Mouse (Mus musculus): Measurements from ENCODE around the gene Gm26620. TPM values are rescaled to one million over a fixed set of nuclear protein-coding genes. Genes with fewer than 3 reads are reported as not detected.

Gm26620 gene
- polyA plus RNA-seq, 1 experiment from 2014 or later, result not detected

- no peaks in the 10 kb centered on the region for H3K9me3 ChIP-seq (ENCODE audit: control insufficient read depth, low read length)
- H3K4me3 ChIP-seq (ENCODE audit: control insufficient read depth in 1 of 2, insufficient read depth in 1 of 2, low read depth in 1 of 2, low read length in 2 of 2), result no peak overlapping the region
- H3K27ac ChIP-seq (replicated peaks in 1 of 2; ENCODE audit: control insufficient read depth in 1 of 2, insufficient read depth in 1 of 2, low read depth in 2 of 2, low read length in 2 of 2), result no peak overlapping the region
- ATAC-seq (ENCODE audit: insufficient number of reproducible peaks, insufficient read depth, low FRiP score, low read depth), result no peak
- WGBS, result 40% methylated on average over 2 of the region's 2 CpGs
- H3K36me3 ChIP-seq (ENCODE audit: control insufficient read depth, insufficient read depth, low read length), result no peaks in the 10 kb centered on the region
- H3K4me1 ChIP-seq (ENCODE audit: control insufficient read depth in 2 of 2, insufficient read depth in 2 of 2, low read length in 2 of 2), result no peaks in the 10 kb centered on the region; a peak in 1 of 4 replicates
- H3K27me3 ChIP-seq (ENCODE audit: control insufficient read depth, insufficient read depth, low read length), result peaks cover under 1% of the 10 kb centered on the region; the same call in 1 of the 2 replicates
- H3K9ac ChIP-seq (ENCODE audit: low read length), result no peak overlapping the region
- H3K4me2 ChIP-seq (ENCODE audit: low read length), result no peak overlapping the region
These were observed 6.8 kb downstream of the Gm26620 start for GRCm38 (mm10) chr1:170891646-170892045.

- Histone ChIP-seq H3K4me2 (ENCODE audit: low read length) (no peak overlapping the region), H3K4me3 (ENCODE audit: control insufficient read depth in 1 of 2, insufficient read depth in 1 of 2, low read depth in 1 of 2, low read length in 2 of 2) (no peak overlapping the region), H3K9ac (ENCODE audit: low read length) (no peak overlapping the region), H3K9me3 (ENCODE audit: control insufficient read depth, low read length) (no peaks in the 10 kb centered on the region), H3K36me3 (ENCODE audit: control insufficient read depth, insufficient read depth, low read length) (no peaks in the 10 kb centered on the region), H3K27ac (replicated peaks in 1 of 2; ENCODE audit: control insufficient read depth in 1 of 2, insufficient read depth in 1 of 2, low read depth in 2 of 2, low read length in 2 of 2) (no peak overlapping the region), H3K27me3 (ENCODE audit: control insufficient read depth, insufficient read depth, low read length) (peaks cover 7% of the 10 kb centered on the region), H3K4me1 (ENCODE audit: control insufficient read depth in 2 of 2, insufficient read depth in 2 of 2, low read length in 2 of 2) (no peaks in the 10 kb centered on the region; a peak in 1 of 4 replicates)
- no peak for ATAC-seq (ENCODE audit: insufficient number of reproducible peaks, insufficient read depth, low FRiP score, low read depth)
- WGBS, result 69% methylated on average over 1 of the region's 1 CpGs
These were observed 7.4 kb downstream of the Gm26620 start for GRCm38 (mm10) chr1:170892279-170892678.

GRCm38 (mm10) chr1:170894603-170895602 is 10.0 kb downstream of the Gm26620 start:
- Histone ChIP-seq H3K36me3 (ENCODE audit: control insufficient read depth, insufficient read depth, low read length) (no peaks in the 10 kb centered on the region), H3K27me3 (ENCODE audit: control insufficient read depth, insufficient read depth, low read length) (peaks cover 14% of the 10 kb centered on the region), H3K9me3 (ENCODE audit: control insufficient read depth, low read length) (no peaks in the 10 kb centered on the region), H3K4me1 (ENCODE audit: control insufficient read depth in 2 of 2, insufficient read depth in 2 of 2, low read length in 2 of 2) (no peaks in the 10 kb centered on the region; a peak in 1 of 4 replicates), H3K9ac (ENCODE audit: low read length) (no peak overlapping the region), H3K4me3 (ENCODE audit: control insufficient read depth in 1 of 2, insufficient read depth in 1 of 2, low read depth in 1 of 2, low read length in 2 of 2) (no peak overlapping the region), H3K4me2 (ENCODE audit: low read length) (no peak overlapping the region), H3K27ac (replicated peaks in 1 of 2; ENCODE audit: control insufficient read depth in 1 of 2, insufficient read depth in 1 of 2, low read depth in 2 of 2, low read length in 2 of 2) (no peak overlapping the region)
- ATAC-seq (ENCODE audit: insufficient number of reproducible peaks, insufficient read depth, low FRiP score, low read depth), result no peak
- WGBS, result 58% methylated on average over 9 of the region's 9 CpGs

DNA sequence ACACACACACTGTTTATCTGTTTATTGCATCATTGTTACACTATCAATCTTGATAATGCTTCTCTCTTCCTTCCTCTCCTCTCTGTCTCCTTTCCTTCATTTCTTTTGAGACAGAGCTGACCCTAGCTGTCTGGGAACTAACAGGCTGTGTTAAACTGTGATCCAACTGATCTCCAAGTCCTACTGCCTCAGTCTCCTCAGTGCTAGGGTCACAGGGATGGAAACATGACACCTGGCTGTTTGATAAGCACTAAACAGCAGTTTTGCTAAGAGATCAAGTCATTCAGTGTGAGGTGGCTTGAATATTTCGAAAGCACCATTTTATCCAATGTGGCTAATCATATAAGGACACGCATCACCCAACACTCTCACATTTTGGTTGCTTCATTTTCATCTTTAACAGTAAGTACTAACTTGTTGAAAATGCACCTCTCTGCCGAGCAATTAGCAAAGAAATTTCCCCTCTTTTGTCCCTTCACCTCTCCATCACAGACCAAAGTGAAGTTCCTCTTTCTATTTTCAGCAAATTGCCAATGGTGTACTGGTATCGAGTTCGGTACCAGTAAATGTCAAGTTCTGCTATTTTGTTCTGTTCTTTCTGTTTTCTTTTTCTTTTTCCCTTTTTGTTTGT is 11.9 kb downstream of the Gm26620 start:
- Histone ChIP-seq H3K4me2 (ENCODE audit: low read length) (no peak overlapping the region), H3K9ac (ENCODE audit: low read length) (no peak overlapping the region), H3K27ac (replicated peaks in 1 of 2; ENCODE audit: control insufficient read depth in 1 of 2, insufficient read depth in 1 of 2, low read depth in 2 of 2, low read length in 2 of 2) (no peak overlapping the region), H3K36me3 (ENCODE audit: control insufficient read depth, insufficient read depth, low read length) (no peaks in the 10 kb centered on the region), H3K9me3 (ENCODE audit: control insufficient read depth, low read length) (no peaks in the 10 kb centered on the region), H3K4me1 (ENCODE audit: control insufficient read depth in 2 of 2, insufficient read depth in 2 of 2, low read length in 2 of 2) (no peaks in the 10 kb centered on the region; a peak in 2 of 4 replicates), H3K27me3 (ENCODE audit: control insufficient read depth, insufficient read depth, low read length) (peaks cover 14% of the 10 kb centered on the region), H3K4me3 (ENCODE audit: control insufficient read depth in 1 of 2, insufficient read depth in 1 of 2, low read depth in 1 of 2, low read length in 2 of 2) (no peak overlapping the region)
- WGBS, result 73% methylated on average over 5 of the region's 5 CpGs
- no peak for ATAC-seq (ENCODE audit: insufficient number of reproducible peaks, insufficient read depth, low FRiP score, low read depth)

DNA sequence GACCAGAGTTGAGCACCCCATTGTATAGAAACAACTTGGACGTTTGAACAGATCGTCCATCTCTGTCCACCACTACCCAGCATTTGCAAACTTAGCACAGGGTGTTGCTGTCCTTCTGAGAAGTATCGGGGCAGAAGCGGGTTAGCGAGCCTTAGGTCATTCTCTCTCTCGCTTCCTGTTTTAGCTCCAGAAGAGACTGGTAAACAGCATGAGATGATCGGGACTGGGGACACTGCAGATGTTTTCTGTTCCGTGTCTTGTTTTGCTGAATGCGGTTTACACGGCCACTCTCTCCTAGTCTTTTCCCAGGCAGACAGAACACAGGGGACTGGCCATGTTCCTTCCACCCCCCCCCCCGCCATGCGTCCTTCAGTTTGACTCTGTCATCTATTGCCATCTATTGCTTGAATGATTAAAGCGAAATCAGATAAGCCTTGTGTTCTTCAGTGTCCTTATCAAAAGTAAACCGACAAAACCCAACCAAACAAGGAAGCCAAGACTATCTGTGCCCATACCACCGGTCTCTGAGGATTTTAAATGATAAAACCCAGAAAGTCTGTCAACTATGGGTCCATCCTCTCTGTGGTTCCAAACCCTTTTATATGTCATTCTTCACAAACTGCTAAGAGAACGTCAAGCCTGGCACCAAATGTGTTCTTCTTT is 13.7 kb downstream of the Gm26620 start:
- Histone ChIP-seq H3K27ac (replicated peaks in 1 of 2; ENCODE audit: control insufficient read depth in 1 of 2, insufficient read depth in 1 of 2, low read depth in 2 of 2, low read length in 2 of 2) (no peak overlapping the region), H3K36me3 (ENCODE audit: control insufficient read depth, insufficient read depth, low read length) (no peaks in the 10 kb centered on the region), H3K4me2 (ENCODE audit: low read length) (no peak overlapping the region), H3K9me3 (ENCODE audit: control insufficient read depth, low read length) (no peaks in the 10 kb centered on the region), H3K4me1 (ENCODE audit: control insufficient read depth in 2 of 2, insufficient read depth in 2 of 2, low read length in 2 of 2) (no peaks in the 10 kb centered on the region; a peak in 2 of 4 replicates), H3K4me3 (ENCODE audit: control insufficient read depth in 1 of 2, insufficient read depth in 1 of 2, low read depth in 1 of 2, low read length in 2 of 2) (no peak overlapping the region), H3K27me3 (ENCODE audit: control insufficient read depth, insufficient read depth, low read length) (peaks cover 30% of the 10 kb centered on the region), H3K9ac (ENCODE audit: low read length) (no peak overlapping the region)
- 58% methylated on average over 16 of the region's 16 CpGs for WGBS
- no peak for ATAC-seq (ENCODE audit: insufficient number of reproducible peaks, insufficient read depth, low FRiP score, low read depth)

- no peak overlapping the region; a peak in 1 of 4 replicates for H3K4me3 ChIP-seq (ENCODE audit: control insufficient read depth in 1 of 2, insufficient read depth in 1 of 2, low read depth in 1 of 2, low read length in 2 of 2)
- H3K9me3 ChIP-seq (ENCODE audit: control insufficient read depth, low read length), result no peaks in the 10 kb centered on the region
- 24% methylated on average over 10 of the region's 10 CpGs for WGBS
- H3K36me3 ChIP-seq (ENCODE audit: control insufficient read depth, insufficient read depth, low read length), result no peaks in the 10 kb centered on the region
- H3K4me2 ChIP-seq (ENCODE audit: low read length), result peak overlapping the region; percentile 49
- no peaks in the 10 kb centered on the region; a peak in 2 of 4 replicates for H3K4me1 ChIP-seq (ENCODE audit: control insufficient read depth in 2 of 2, insufficient read depth in 2 of 2, low read length in 2 of 2)
- H3K27me3 ChIP-seq (ENCODE audit: control insufficient read depth, insufficient read depth, low read length), result peaks cover 40% of the 10 kb centered on the region
- H3K27ac ChIP-seq (replicated peaks in 1 of 2; ENCODE audit: control insufficient read depth in 1 of 2, insufficient read depth in 1 of 2, low read depth in 2 of 2, low read length in 2 of 2), result no peak overlapping the region
- H3K9ac ChIP-seq (ENCODE audit: low read length), result no peak overlapping the region; the same call in 1 of the 2 replicates
- no peak for ATAC-seq (ENCODE audit: insufficient number of reproducible peaks, insufficient read depth, low FRiP score, low read depth)
These were observed 16.1 kb downstream of the Gm26620 start for GRCm38 (mm10) chr1:170900799-170901467.

Data from heart, embryonic 14.5 days (tissue).